Mouse (Mus musculus) thymus, adult 2 months (tissue): ENCODE data around the gene Fam178b.

Source experiments
- CTCF ChIP-seq: fragments of 200-500 bp; IDR thresholded peaks from 2 replicates; pipeline ENCODE4 v1.5.1; 2012; ENCODE audit warnings: mild to moderate bottlenecking, control low read depth, low read length, moderate library complexity, borderline replicate concordance; ENCODE audit not compliant: control insufficient read depth, poor library complexity, insufficient read depth; ENCODE audit errors: extremely low read depth
- POLR2A ChIP-seq: fragments of 200-500 bp; IDR thresholded peaks from 2 replicates; pipeline ENCODE4 v1.6.1; 2012; ENCODE audit warnings: mild to moderate bottlenecking, low read length, control low read depth, moderate library complexity; ENCODE audit not compliant: control insufficient read depth, poor library complexity, insufficient read depth; ENCODE audit errors: extremely low read depth

DNA sequence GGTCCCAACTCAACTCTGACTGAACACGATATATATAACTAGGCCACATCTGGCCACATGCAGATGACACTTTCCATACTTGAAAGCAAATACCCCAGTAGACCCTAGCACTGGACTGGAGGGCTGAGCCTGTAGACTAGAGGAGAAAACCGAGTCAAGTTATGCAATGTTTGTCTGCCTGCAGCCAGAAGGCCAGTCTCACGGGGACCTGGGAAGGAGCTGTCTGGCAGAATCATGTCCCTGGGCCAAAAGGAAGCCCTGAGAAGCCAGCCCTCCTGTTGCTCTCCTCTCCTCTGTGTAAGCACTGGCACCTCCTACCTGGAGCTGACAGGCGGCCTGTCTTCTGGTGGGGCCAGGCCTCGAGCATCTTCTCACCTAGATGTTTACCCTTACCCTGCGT, 107.6 kb downstream of the Fam178b start:
- TF ChIP-seq POLR2A (no peak), CTCF (no peak)
